Comparison of ENCODE assay signal across 8 mouse cellular contexts in genomic region chr9:14380386-14381285, GRCm38 (mm10). TPM values are rescaled to one million over a fixed set of nuclear protein-coding genes. Genes with fewer than 3 reads are reported as not detected.
DNase-seq lines count a peak whose midpoint lies in the region; ATAC-seq lines count a peak whose summit lies in the region.

No protein-coding gene starts in this region.

- DNase-seq in ZHBTc4 (ENCODE audit: low read depth, low spot score) = peak; percentile 85
- DNase-seq in gastrocnemius, adult 8-10 months (ENCODE audit: low spot score in 2 of 2) = peak; percentile 75 to 82
- peak; percentile 87 for DNase-seq in induced T-regulatory cell, adult 2 months (ENCODE audit: low read depth)
- peak; percentile 56 to 81 for DNase-seq in left cerebral cortex, adult 9 months (ENCODE audit: low spot score in 2 of 2)
- peak; percentile 72 to 82 for DNase-seq in right cerebral cortex, adult 2 months (ENCODE audit: low spot score in 2 of 2)
- peak; percentile 45 for DNase-seq in urinary bladder, postnatal 10 days (ENCODE audit: low spot score)

- H3K9me3 ChIP-seq in megakaryocyte, embryonic 14.5 days = no peaks in the 10 kb centered on the region

- ATAC-seq in common myeloid progenitor, adult 5-6 weeks (replicated peaks; ENCODE audit: low read depth, poor library complexity, severe bottlenecking) = peak; percentile 88

- H3K27me3 ChIP-seq in megakaryocyte, embryonic 14.5 days (replicated peaks) = no peaks in the 10 kb centered on the region

- H3K4me1 ChIP-seq in megakaryocyte, embryonic 14.5 days = peaks cover 76% of the 10 kb centered on the region

- H3K4me3 ChIP-seq in megakaryocyte, embryonic 14.5 days (replicated peaks) = peak overlapping the region; percentile 96

- peaks cover 21% of the 10 kb centered on the region for H3K36me3 ChIP-seq in megakaryocyte, embryonic 14.5 days (replicated peaks; ENCODE audit: low read length)

RNA-seq across cellular contexts. Expression of gene Endod1, which starts 0.7 kb away (rescaled TPM):
- total RNA-seq in common myeloid progenitor, adult 5-6 weeks (2017) = 28.2 and 28.8 TPM in 2 replicates
- total RNA-seq in gastrocnemius, adult 8-10 months (2022) = 1 to 10 TPM; 1.3 to 2.4 (median 2.0) TPM
- 34.6 and 107 TPM in 2 replicates for polyA plus RNA-seq in megakaryocyte, embryonic 14.5 days (2012; ENCODE audit: insufficient read depth, low replicate concordance)

Comparison
In these comparisons a context has a peak if more than half of its experiments do, and no peak if none do; other contexts are left out.
1. Peak in every context shown above with its lines: DNase-seq, ATAC-seq and H3K4me3 ChIP-seq.